Mouse (Mus musculus) ovary, postnatal 36 days (tissue): ENCODE data around the gene Fhit.
"Not testable (repeated sequence)": the region's sequence is repeated elsewhere in the genome, so short reads cannot be mapped to it uniquely, and the experiment has no call there.

Experiments
- DNase-seq: peaks from one replicate; pipeline ENCODE4 v3.0.0; 2022; ENCODE audit warnings: low spot score, mixed read lengths

Gene Fhit

GRCm38 (mm10) chr14:9974402-9974801, 1187.4 kb downstream of the Fhit start:
- no peak for DNase-seq

GRCm38 (mm10) chr14:9963853-9964252, 1198.0 kb downstream of the Fhit start:
- no peak for DNase-seq

GRCm38 (mm10) chr14:9960396-9960795, 1201.4 kb downstream of the Fhit start:
- DNase-seq = no peak

GRCm38 (mm10) chr14:9899494-9899893, 1262.3 kb downstream of the Fhit start:
- no peak for DNase-seq

GRCm38 (mm10) chr14:9896556-9896955, 1265.3 kb downstream of the Fhit start:
- DNase-seq = no peak

GRCm38 (mm10) chr14:9852041-9852440, 1309.8 kb downstream of the Fhit start:
- DNase-seq = no peak

- no peak for DNase-seq
Measured at GRCm38 (mm10) chr14:9832290-9832689, 1329.5 kb downstream of the Fhit start.

- not testable (repeated sequence) for DNase-seq
Measured at GRCm38 (mm10) chr14:9828699-9829240, 1333.1 kb downstream of the Fhit start.

- no peak for DNase-seq
Measured at GRCm38 (mm10) chr14:9815963-9816362, 1345.9 kb downstream of the Fhit start.

GRCm38 (mm10) chr14:9811847-9812321, 1350.0 kb downstream of the Fhit start:
- no peak for DNase-seq

GRCm38 (mm10) chr14:9811177-9811846, 1350.5 kb downstream of the Fhit start:
- DNase-seq = no peak

- DNase-seq = no peak
Measured at GRCm38 (mm10) chr14:9793403-9793802, 1368.4 kb downstream of the Fhit start.

GRCm38 (mm10) chr14:9788402-9788950, 1373.4 kb downstream of the Fhit start:
- no peak for DNase-seq

- DNase-seq = no peak
Measured at GRCm38 (mm10) chr14:9787389-9787788, 1374.4 kb downstream of the Fhit start.

GRCm38 (mm10) chr14:9785861-9786260, 1376.0 kb downstream of the Fhit start:
- DNase-seq = no peak

- no peak for DNase-seq
Measured at GRCm38 (mm10) chr14:9751341-9751740, 1410.5 kb downstream of the Fhit start.

- no peak for DNase-seq
Measured at GRCm38 (mm10) chr14:9748709-9749108, 1413.1 kb downstream of the Fhit start.

- no peak for DNase-seq
Measured at GRCm38 (mm10) chr14:9721917-9722472, 1439.8 kb downstream of the Fhit start.

- DNase-seq = no peak
Measured at GRCm38 (mm10) chr14:9698621-9699020, 1463.2 kb downstream of the Fhit start.

- no peak for DNase-seq
Measured at GRCm38 (mm10) chr14:9697101-9697500, 1464.7 kb downstream of the Fhit start.

GRCm38 (mm10) chr14:9696004-9696403, 1465.8 kb downstream of the Fhit start:
- DNase-seq = no peak

GRCm38 (mm10) chr14:9695217-9695690, 1466.6 kb downstream of the Fhit start:
- DNase-seq = no peak

- DNase-seq = no peak
Measured at GRCm38 (mm10) chr14:9688664-9689257, 1473.1 kb downstream of the Fhit start.
